Mouse (Mus musculus) hindbrain, embryonic 11.5 days (tissue): ENCODE data around the gene Spata31d1d. TPM values are rescaled to one million over a fixed set of nuclear protein-coding genes. Genes with fewer than 3 reads are reported as not detected.

Source experiments
- ATAC-seq: fragments of 200-750 bp; cut with Nextera tagmentation; 2 replicates; pipeline ENCODE4 v1.8.0; 2017; ENCODE audit warnings: mild to moderate bottlenecking, moderate TSS enrichment, moderate library complexity; ENCODE audit not compliant: low FRiP score
- DNase-seq: peaks from one replicate; pipeline ENCODE4 v3.0.0-alpha.2; 2015; ENCODE audit warnings: low spot score
- H3K27ac ChIP-seq: fragments of 300-500 bp; sonication (generic); 2 replicates; pipeline ENCODE4 v1.5.1; 2014; ENCODE audit warnings: mild to moderate bottlenecking, low read depth, low read length
- H3K27me3 ChIP-seq: fragments of 300-500 bp; sonication (generic); 2 replicates; pipeline ENCODE4 v1.6.1; 2014; ENCODE audit warnings: mild to moderate bottlenecking, low read length, moderate library complexity, mixed read lengths; ENCODE audit not compliant: control insufficient read depth, insufficient read depth
- H3K36me3 ChIP-seq: fragments of 300-500 bp; sonication (generic); 2 replicates; pipeline ENCODE4 v1.6.1; 2014; ENCODE audit warnings: mild to moderate bottlenecking, low read length, moderate library complexity, mixed read lengths; ENCODE audit not compliant: control insufficient read depth, insufficient read depth
- H3K4me1 ChIP-seq: fragments of 300-500 bp; sonication (generic); replicated peaks from 2 replicates; pipeline ENCODE4 v1.6.1; 2014; ENCODE audit warnings: low read length, mixed read lengths; ENCODE audit not compliant: control insufficient read depth, insufficient read depth
- H3K4me2 ChIP-seq: fragments of 300-500 bp; sonication (generic); replicated peaks from 2 replicates; pipeline ENCODE4 v1.6.1; 2014; ENCODE audit warnings: mild to moderate bottlenecking, low read depth, low read length
- H3K4me3 ChIP-seq: fragments of 300-500 bp; sonication (generic); 2 replicates; pipeline ENCODE4 v1.5.1; 2014; ENCODE audit warnings: low read depth, low read length
- H3K9ac ChIP-seq: fragments of 300-500 bp; sonication (generic); 2 replicates; pipeline ENCODE4 v1.6.1; 2014; ENCODE audit warnings: low read depth, low read length
- H3K9me3 ChIP-seq: fragments of 300-500 bp; sonication (generic); 2 replicates; pipeline ENCODE4 v1.6.1; 2016; ENCODE audit warnings: low read length; ENCODE audit not compliant: control insufficient read depth
- WGBS: fragments of 180-500 bp; shearing (Covaris S2); extraction: QIAGEN DNeasy Blood & Tissue Kit; methylation state at CpG from one replicate; pipeline ENCODE4 v1.1.7; 2014; 5-methylcytosine and 5-hydroxymethylcytosine counted together
- polyA plus RNA-seq: library from polyadenylated mRNA; unstranded; fragments of >200 nt; fragmentation: Nextera tagmentation; extraction: Ambion mirVana; gene quantifications from 2 replicates; pipeline ENCODE4 v1.2.1, GENCODE M21; 2014

Gene Spata31d1d
- polyA plus RNA-seq, 1 experiment from 2014 or later, result not detected

DNA sequence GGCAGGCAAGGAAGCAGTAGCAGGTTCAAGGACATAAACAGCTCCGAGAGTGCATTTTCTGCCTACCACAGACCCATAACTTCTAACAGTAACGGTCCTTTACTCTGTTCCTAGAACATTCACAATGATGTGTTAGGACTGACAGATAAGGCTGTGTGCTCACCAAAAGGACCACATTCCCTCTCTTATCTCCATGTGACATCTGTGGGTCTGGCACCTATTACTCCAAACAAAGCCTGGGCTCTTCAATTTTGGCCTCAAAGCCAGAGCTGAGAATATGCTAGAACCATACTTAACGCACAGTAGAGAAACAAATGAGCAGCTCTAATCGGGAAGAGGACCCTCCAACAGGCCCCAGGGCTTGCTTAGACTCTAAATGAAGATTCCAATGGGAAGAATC is 51.6 kb downstream of the Spata31d1d start:
- 76% methylated on average over 4 of the region's 4 CpGs for WGBS

DNA sequence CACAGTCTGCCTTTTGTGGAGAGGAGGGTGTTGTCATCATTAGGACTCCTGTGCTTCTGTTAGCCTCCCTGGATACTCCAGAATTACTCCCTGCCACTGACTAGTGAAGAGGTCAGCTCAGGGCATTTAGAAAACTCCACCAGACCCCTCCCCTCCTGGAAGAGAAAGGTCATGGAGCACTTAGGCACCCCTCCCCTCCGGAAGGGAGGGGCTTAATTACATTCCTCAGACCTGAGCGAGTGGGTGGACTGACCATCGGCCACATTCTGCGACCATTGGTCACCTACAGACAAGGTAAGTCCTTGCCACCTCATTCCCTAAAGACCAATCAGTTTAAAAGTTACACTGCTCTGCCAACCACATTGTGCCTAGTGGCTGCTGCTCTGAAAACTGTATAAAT is 52.2 kb downstream of the Spata31d1d start:
- Histone ChIP-seq H3K9ac (no peak overlapping the region), H3K4me2 (no peak overlapping the region), H3K9me3 (no peaks in the 10 kb centered on the region), H3K27me3 (no peaks in the 10 kb centered on the region), H3K36me3 (no peaks in the 10 kb centered on the region), H3K27ac (no peak overlapping the region), H3K4me3 (no peak overlapping the region), H3K4me1 (no peaks in the 10 kb centered on the region)
- no peak for DNase-seq
- ATAC-seq, result no peak
- 58% methylated on average over 4 of the region's 4 CpGs for WGBS

More for the DNA sequence above, 51.6 kb downstream of the Spata31d1d start:
- Histone ChIP-seq H3K27me3 (no peaks in the 10 kb centered on the region), H3K36me3 (no peaks in the 10 kb centered on the region), H3K9ac (no peak overlapping the region), H3K4me3 (no peak overlapping the region), H3K27ac (no peak overlapping the region), H3K9me3 (no peaks in the 10 kb centered on the region), H3K4me1 (no peaks in the 10 kb centered on the region), H3K4me2 (no peak overlapping the region)
- ATAC-seq, result no peak
- no peak for DNase-seq

DNA sequence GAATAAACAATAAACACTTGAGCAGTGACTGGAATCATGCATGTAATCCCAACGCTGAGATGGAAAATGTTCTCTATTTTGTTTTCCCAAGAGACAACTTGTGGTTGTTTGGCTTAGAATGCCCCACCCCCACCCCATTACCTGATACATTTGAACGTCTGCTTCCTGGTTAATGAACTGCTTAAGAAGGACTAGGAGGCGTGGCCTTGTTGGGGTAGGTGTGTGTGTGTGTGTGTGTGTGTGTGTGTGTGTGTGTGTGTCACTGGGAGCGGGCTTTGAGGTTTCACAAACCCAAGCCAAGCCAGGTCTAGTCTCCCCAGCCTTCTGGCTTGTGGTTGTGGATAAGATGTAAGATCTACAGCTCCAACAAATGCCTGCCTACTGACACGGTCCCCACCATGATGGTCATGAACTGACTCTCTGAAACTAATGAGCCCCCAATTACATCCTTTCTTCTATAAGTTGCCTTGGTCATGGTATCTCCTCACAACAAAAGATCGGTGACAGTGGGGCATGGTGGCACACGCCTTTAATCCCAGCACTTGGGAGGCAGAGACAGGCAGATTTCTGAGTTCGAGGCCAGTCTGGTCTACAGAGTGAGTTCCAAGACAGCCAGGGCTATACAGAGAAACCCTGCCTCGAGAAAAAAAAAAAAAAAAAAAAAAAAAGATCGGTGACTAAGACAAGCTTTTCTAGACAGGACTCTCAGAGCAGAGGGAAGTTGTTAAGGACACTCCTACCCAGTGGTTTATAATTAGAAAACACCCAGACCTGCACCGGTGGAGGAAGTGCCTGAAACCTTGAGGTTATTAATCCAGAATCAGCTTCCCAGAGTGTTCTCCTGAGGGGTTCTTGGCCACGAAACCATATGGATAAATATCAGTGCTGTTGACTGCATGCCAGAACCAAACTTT is 55.0 kb downstream of the Spata31d1d start:
- Histone ChIP-seq H3K4me3 (no peak overlapping the region), H3K4me2 (no peak overlapping the region; the same call in 1 of the 2 replicates), H3K9me3 (no peaks in the 10 kb centered on the region), H3K36me3 (no peaks in the 10 kb centered on the region), H3K27me3 (no peaks in the 10 kb centered on the region), H3K4me1 (peaks cover 4% of the 10 kb centered on the region; the same call in 1 of the 2 replicates), H3K27ac (no peak overlapping the region), H3K9ac (no peak overlapping the region)
- DNase-seq, result no peak
- 81% methylated on average over 11 of the region's 12 CpGs for WGBS
- no peak for ATAC-seq

Other genes starting within 250 kb of the Spata31d1d start
- gene Agtpbp1, start 146.5 kb downstream of the Spata31d1d start, polyA plus RNA-seq, result 22.0 and 31.3 TPM in 2 replicates
- gene Naa35, start 146.5 kb downstream of the Spata31d1d start, polyA plus RNA-seq, result 96.0 and 120 TPM in 2 replicates
- gene Golm1, start 55.9 kb downstream of the Spata31d1d start, polyA plus RNA-seq, result 135 and 147 TPM in 2 replicates
- not detected in 2 replicates for gene 4921517D22Rik, start 37.6 kb downstream of the Spata31d1d start, polyA plus RNA-seq
- 0.03 TPM in 1 of 2 replicates, not detected in the other for gene Spata31d1a, start 21.4 kb downstream of the Spata31d1d start, polyA plus RNA-seq
- gene Spata31d1b, start 19.5 kb downstream of the Spata31d1d start, polyA plus RNA-seq, result not detected in 2 replicates
- gene 1700014D04Rik, start 15.0 kb upstream of the Spata31d1d start, polyA plus RNA-seq, result 0.05 and 0.24 TPM in 2 replicates
- gene Isca1, start 38.1 kb upstream of the Spata31d1d start, polyA plus RNA-seq, result 139 and 140 TPM in 2 replicates
- not detected in 2 replicates for gene Gm49354, start 50.5 kb upstream of the Spata31d1d start, polyA plus RNA-seq
- 49.1 and 50.8 TPM in 2 replicates for gene Tut7, start 91.4 kb upstream of the Spata31d1d start, polyA plus RNA-seq